Mouse (Mus musculus) left cerebral cortex, postnatal 36 days (tissue): ENCODE measurements around the gene Slc39a10. TPM values are rescaled to one million over a fixed set of nuclear protein-coding genes. Genes with fewer than 3 reads are reported as not detected.
"Not testable (repeated sequence)": the region's sequence is repeated elsewhere in the genome, so short reads cannot be mapped to it uniquely, and the experiment has no call there.

Experiments
- DNase-seq, 2 experiments: peaks; one replicate each; pipeline ENCODE4 v3.0.0; 2021 to 2022; ENCODE audit warnings: low spot score in 2 of 2, mixed read lengths in 1 of 2
- intact Hi-C: fragments of 180-260 bp; cut with DNase I; formaldehyde crosslinking; loops from one replicate; pipeline ENCODE4 v1.15.1; 2025
- total RNA-seq, 2 experiments: library from RNA; stranded (reverse); gene quantifications; 2 replicates each; pipeline ENCODE4 v1.2.3; 2021

The Slc39a10 gene
- total RNA-seq, 2 experiments from 2014 or later = 216 to 217 TPM

DNA sequence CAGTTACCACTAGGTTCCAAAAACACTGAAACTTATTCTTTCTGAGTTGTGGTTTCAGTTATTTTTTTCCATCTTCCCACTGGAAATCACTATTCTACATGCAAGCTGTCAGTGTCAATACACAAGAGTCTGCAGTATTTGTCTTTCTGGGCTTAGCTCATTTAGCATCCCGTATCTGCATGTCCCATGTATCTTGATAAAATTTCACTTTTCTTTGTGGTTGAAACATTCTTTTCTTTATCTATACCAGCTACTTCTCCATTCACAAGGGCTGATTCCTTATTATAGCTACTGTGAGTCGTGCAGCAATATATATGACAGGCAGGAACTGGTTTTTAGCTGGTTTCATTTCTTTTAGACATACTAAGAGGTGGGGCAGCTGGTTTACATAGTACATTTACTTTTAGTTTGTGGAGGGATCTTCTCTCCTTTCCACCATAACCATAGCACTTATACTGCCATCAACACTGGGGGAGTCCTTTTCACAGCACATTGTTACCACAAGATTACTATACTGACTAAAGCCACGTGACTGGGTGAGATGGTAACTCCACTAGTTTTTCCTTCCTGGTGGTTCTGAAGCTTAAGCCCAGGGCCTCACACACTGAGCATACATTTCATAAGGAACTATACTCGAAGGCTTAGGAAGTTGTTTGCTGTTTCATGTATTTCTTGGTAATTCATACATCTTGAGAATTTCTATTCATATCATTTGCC lies 70.2 kb downstream of the Slc39a10 start:
- no peak for DNase-seq

DNA sequence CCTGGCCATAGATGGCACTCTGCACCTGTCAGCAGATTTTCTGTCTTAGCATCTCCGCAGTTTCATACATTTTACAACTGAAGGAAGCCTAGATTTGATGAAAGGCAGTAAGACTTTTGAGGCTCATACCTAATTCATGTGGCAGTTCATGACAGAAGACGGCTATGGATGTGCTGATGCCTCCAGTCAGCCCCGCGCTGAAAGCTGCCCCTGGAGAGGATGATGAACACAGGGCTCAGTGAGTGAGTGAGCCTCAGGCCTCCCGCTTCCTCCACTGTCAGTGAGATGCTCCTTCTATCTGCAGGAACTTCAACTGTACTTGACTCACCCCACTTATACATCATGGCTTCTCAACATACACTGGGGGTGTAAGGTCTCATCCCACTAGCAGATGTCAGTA lies 74.7 kb downstream of the Slc39a10 start:
- no peak for DNase-seq
- intact Hi-C loops = no loop called here

More for the DNA sequence above, 70.2 kb downstream of the Slc39a10 start:
- intact Hi-C loops = no loop called here

DNA sequence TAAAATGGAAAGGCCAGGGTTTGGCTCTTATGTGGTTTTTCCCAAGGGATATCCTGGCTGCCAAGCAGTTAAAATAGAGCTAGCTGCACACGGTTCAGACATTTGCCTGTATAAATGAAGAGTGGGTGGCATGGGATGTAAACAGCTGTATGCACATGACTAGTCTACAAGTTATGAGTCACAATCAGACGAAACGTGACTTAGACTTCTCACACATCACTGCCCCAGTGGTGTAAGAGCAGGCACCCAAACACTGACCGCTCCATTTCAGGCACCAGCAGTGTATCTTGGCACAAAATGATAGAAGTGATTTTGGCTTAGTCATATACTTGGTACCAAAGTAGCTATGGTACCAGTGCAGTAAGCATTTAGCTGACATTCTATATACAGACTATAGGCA lies 84.0 kb downstream of the Slc39a10 start:
- peak in 1 of 2 experiments; percentile 18 for DNase-seq
- intact Hi-C loops = not testable (repeated sequence)

DNA sequence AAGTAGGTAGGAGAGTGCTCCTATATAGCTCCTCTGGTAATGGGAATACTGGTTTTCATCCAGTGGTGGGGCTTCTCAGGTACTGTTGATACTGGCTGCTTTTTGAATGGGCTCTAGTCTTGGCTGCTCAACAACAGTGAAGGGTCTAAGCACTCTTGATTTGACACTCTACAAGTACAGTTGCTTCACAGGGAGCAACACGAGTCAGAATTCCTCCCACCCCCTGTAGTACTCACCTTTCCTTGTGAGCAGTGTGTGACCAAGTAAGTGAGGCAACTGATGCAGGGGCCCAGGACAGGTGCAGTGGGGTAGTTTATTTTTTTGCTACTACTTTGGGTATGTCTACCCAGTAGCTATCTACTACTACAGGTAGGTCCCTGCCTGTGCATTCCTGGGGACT lies 87.6 kb downstream of the Slc39a10 start:
- intact Hi-C loops = no loop called here
- no peak for DNase-seq

DNA sequence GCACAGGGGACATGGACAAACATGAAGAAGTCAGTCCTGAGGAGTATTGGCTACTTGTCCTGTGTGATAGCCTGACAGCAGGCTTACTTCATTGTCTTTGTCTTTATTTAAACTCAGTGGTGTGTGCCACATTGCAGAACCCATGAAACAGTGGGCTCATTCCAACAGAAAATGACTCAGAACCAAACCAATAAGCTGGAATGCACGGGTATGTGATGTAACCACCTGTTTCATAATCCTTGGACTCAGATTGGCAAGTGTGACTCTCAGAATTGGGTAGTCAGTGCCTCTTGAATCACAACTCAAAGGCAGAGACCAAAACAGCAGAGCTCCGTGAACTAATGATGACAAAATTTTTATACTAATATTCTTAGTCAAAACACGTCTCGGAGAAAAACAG lies 110.4 kb downstream of the Slc39a10 start:
- DNase-seq = not testable (repeated sequence)

DNA sequence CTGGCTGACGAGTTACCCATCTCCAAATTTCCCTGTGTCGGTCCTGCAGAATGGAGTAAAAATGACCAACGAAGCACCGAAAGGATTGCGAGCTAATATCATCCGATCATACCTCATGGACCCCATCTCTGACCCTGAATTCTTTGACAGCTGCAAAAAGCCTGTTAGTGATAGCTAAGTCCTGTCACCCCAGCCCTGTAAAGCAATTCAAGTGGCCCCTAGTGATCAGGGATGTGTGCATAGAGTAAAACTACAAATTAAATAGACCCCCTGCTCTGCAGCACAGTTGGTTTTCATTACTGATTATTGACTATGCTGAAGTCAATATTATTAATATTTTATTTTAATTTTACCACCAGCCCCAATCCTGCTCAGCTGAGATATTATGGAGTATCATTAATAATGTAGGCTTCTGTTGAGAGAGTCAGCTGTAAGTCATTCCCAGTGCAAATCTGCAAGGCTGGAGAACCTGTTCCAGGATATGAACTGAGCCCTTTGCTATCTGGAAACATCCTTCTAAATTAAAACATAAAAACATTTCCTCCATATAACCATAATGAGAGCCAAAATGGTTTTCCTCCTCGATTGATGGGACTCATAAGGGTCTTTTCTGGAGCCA lies 122.5 kb downstream of the Slc39a10 start:
- DNase-seq, intact Hi-C loops: not testable (repeated sequence)

More for the DNA sequence above, 110.4 kb downstream of the Slc39a10 start:
- intact Hi-C loops = not testable (repeated sequence)

DNA sequence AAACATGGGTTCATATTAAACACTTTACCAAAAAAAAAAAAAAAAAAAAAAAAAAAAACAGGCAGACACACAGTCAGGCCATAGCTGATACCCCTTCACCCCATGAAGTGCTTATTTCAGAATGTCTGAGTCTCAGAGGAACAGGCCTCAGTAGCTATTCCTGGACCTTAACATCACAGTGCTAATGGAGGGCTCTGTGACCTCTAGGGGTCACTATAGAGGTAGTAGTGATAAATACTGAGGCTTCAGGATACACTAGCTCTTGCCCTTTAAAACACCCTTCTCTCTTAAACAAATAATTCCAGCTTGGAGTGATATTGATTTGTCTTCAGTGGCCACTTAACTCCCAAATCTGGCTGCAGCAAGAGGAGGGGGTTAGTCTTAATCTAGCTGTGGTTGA lies 123.3 kb downstream of the Slc39a10 start:
- DNase-seq, intact Hi-C loops: not testable (repeated sequence)

DNA sequence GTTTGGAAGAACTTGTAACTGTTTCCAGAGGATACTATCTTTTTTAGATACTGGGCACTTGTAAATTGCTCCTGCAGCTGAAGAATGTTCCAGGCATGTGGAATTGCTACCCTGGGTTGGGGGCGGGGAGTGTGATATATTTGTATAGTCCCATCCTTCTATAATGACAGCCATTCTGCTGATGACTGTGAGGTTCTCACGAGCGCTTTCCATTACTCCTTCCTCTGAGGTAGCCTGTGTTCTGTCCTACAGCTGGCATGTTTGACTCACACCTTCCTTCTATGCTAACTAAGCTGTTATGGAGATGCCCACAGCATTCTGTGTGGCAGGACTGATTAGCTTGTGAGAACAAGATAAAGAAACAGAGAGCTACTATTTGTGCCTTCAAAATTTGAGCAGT lies 128.1 kb downstream of the Slc39a10 start:
- DNase-seq, intact Hi-C loops: not testable (repeated sequence)
